14 mouse cellular contexts compared by ENCODE assay signal in genomic region chr11:70189319-70190134, GRCm38 (mm10). TPM values are rescaled to one million over a fixed set of nuclear protein-coding genes. Genes with fewer than 3 reads are reported as not detected.
DNase-seq lines count a peak whose midpoint lies in the region; ATAC-seq and TF ChIP-seq lines count a peak whose summit lies in the region.
"Had no signal": no experiment of that assay in that cellular context is flagged by ENCODE, and none has a peak within 500 bp of the region (broad histone marks: within the 10 kb centered on the region; RNA-seq: fewer than 3 reads in every experiment).

No protein-coding gene starts in this region.

- H3K9ac ChIP-seq in midbrain, embryonic 11.5 days (ENCODE audit: low read length), result no peak overlapping the region
- H3K9ac ChIP-seq in midbrain, embryonic 13.5 days (replicated peaks), result no peak overlapping the region

- no peak overlapping the region for H3K27ac ChIP-seq in midbrain, embryonic 11.5 days (ENCODE audit: low read depth, low read length)
- no peak overlapping the region for H3K27ac ChIP-seq in midbrain, embryonic 13.5 days
- H3K27ac ChIP-seq in cerebellum, adult 2 months (ENCODE audit: insufficient read depth, low read length), result no peak overlapping the region
- H3K27ac ChIP-seq: layer of hippocampus, adult 2 months had no signal

- TF ChIP-seq CTCF in cerebellum, adult 2 months (IDR thresholded peaks at IDR 0.05; ENCODE audit: borderline replicate concordance, insufficient read depth, low read depth, low read length), result no peak

- H3K36me3 ChIP-seq in midbrain, embryonic 11.5 days (ENCODE audit: control insufficient read depth, insufficient read depth, low read length), result no peaks in the 10 kb centered on the region
- H3K36me3 ChIP-seq in midbrain, embryonic 13.5 days, result no peaks in the 10 kb centered on the region
- H3K36me3 ChIP-seq in myocyte (ENCODE audit: control insufficient read depth, insufficient read depth), result no peaks in the 10 kb centered on the region

- no peaks in the 10 kb centered on the region for H3K4me1 ChIP-seq in midbrain, embryonic 11.5 days (ENCODE audit: control insufficient read depth, insufficient read depth, low read length)
- H3K4me1 ChIP-seq in midbrain, embryonic 13.5 days (replicated peaks), result no peaks in the 10 kb centered on the region
- no peaks in the 10 kb centered on the region for H3K4me1 ChIP-seq in cerebellum, adult 2 months (ENCODE audit: control insufficient read depth, insufficient read depth, low read length)

- ATAC-seq in midbrain, embryonic 11.5 days (ENCODE audit: low FRiP score), result no peak
- no peak for ATAC-seq in midbrain, embryonic 13.5 days

- no peak overlapping the region for H3K4me3 ChIP-seq in midbrain, embryonic 11.5 days (ENCODE audit: low read depth, low read length)
- no peak overlapping the region for H3K4me3 ChIP-seq in midbrain, embryonic 13.5 days (replicated peaks)
- no peak overlapping the region for H3K4me3 ChIP-seq in myocyte
- H3K4me3 ChIP-seq in cerebellum, adult 2 months (replicated peaks; ENCODE audit: insufficient read depth, low read depth, low read length), result no peak overlapping the region
- H3K4me3 ChIP-seq: layer of hippocampus, adult 2 months had no signal

- WGBS in midbrain, embryonic 11.5 days, result 93% methylated on average over 28 of the region's 28 CpGs
- WGBS in midbrain, embryonic 13.5 days, result 89% methylated on average over 28 of the region's 28 CpGs
- 77% methylated on average over 28 of the region's 28 CpGs for WGBS in cerebellum, adult 2 months

- H3K79me2 ChIP-seq in myocyte (ENCODE audit: control insufficient read depth, insufficient read depth), result no peaks in the 10 kb centered on the region

- TF ChIP-seq POLR2A in myocyte (IDR thresholded peaks at IDR 0.05; ENCODE audit: insufficient read length, low read depth), result peak; percentile 54
- no peak for TF ChIP-seq POLR2A in cerebellum, adult 2 months (IDR thresholded peaks at IDR 0.05; ENCODE audit: borderline replicate concordance, insufficient read depth, low read length)

- peak; percentile 33 for DNase-seq in midbrain, embryonic 11.5 days (ENCODE audit: low spot score, missing footprints)
- peak; percentile 93 for DNase-seq in NIH3T3 (ENCODE audit: low read depth)
- peak; percentile 78 for DNase-seq in adrenal gland, postnatal 10 days
- no peak for DNase-seq in natural killer cell, adult 2 months (ENCODE audit: low spot score in 2 of 2)
- DNase-seq in cerebellum, adult 2 months, result no peak
- DNase-seq: cerebellum, adult 8-10 months; heart, adult 18-20 months; heart, postnatal 10 days; lung, postnatal 14 days; right cerebral cortex, postnatal 14 days had no signal

- no peak overlapping the region for H3K4me2 ChIP-seq in midbrain, embryonic 11.5 days
- no peak overlapping the region for H3K4me2 ChIP-seq in midbrain, embryonic 13.5 days (replicated peaks)
- H3K4me2 ChIP-seq in myocyte (ENCODE audit: low read depth), result peak overlapping the region; percentile 95
- H3K4me2 ChIP-seq: liver, embryonic 11.5 days had no signal

- H3ac ChIP-seq in myocyte (ENCODE audit: control insufficient read depth, insufficient read length), result no peak overlapping the region

- H3K9me3 ChIP-seq in midbrain, embryonic 11.5 days (ENCODE audit: control insufficient read depth, low read length), result no peaks in the 10 kb centered on the region
- H3K9me3 ChIP-seq in midbrain, embryonic 13.5 days, result no peaks in the 10 kb centered on the region

- no peaks in the 10 kb centered on the region for H3K27me3 ChIP-seq in midbrain, embryonic 11.5 days (ENCODE audit: control insufficient read depth, insufficient read depth, low read length)
- no peaks in the 10 kb centered on the region for H3K27me3 ChIP-seq in midbrain, embryonic 13.5 days
- H3K27me3 ChIP-seq in myocyte (ENCODE audit: control insufficient read depth, insufficient read depth, insufficient read length), result no peaks in the 10 kb centered on the region
- no peaks in the 10 kb centered on the region for H3K27me3 ChIP-seq in cerebellum, adult 2 months (ENCODE audit: control insufficient read depth, insufficient read depth, low read length)

TF ChIP-seq in myocyte, 11 proteins besides CTCF, POLR2A, EP300 and RAD21:
- TF ChIP-seq CEBPB (IDR thresholded peaks at IDR 0.05; ENCODE audit: insufficient read depth, poor library complexity, severe bottlenecking) (0 out of 2 replicates have a peak, but pooled peaks have one; percentile 63), MYOD1 (IDR thresholded peaks at IDR 0.05; ENCODE audit: control insufficient read depth in 1 of 3, insufficient read length in 2 of 3, low read depth in 2 of 3) (no peak), USF1 (IDR thresholded peaks at IDR 0.05; ENCODE audit: low read depth) (peak; percentile 93), MAX (IDR thresholded peaks at IDR 0.05; ENCODE audit: low read depth) (no peak)

RNA-seq across cellular contexts. Expression of gene Slc16a11, which starts 23.0 kb away (rescaled TPM):
- 0.19 and 0.30 TPM in 2 replicates for polyA plus RNA-seq in midbrain, embryonic 11.5 days (2014; fragmentation: Nextera tagmentation; extraction: Ambion mirVana)
- polyA plus RNA-seq in midbrain, embryonic 13.5 days (2015; fragmentation: Nextera tagmentation; extraction: Ambion mirVana), result 1.9 and 2.4 TPM in 2 replicates
- total RNA-seq in adrenal gland, postnatal 10 days (2021), result 1 to 10 TPM; 1.3 to 2.5 TPM
- polyA plus RNA-seq in myocyte (2012; fragmentation: generic; extraction: Trizol), result 17.4 TPM
- 209 and 244 TPM in 2 replicates for polyA plus RNA-seq in cerebellum, adult 2 months (2012; rRNA removed)

RNA-seq across cellular contexts. Expression of gene Slc16a13, which starts 31.3 kb away (rescaled TPM):
- 14.9 and 15.8 TPM in 2 replicates for polyA plus RNA-seq in midbrain, embryonic 11.5 days (2014; fragmentation: Nextera tagmentation; extraction: Ambion mirVana)
- 17.7 and 18.7 TPM in 2 replicates for polyA plus RNA-seq in midbrain, embryonic 13.5 days (2015; fragmentation: Nextera tagmentation; extraction: Ambion mirVana)
- total RNA-seq in adrenal gland, postnatal 10 days (2021), result 1 to 10 TPM; 3.8 to 6.2 TPM
- 4.8 TPM for polyA plus RNA-seq in myocyte (2012; fragmentation: generic; extraction: Trizol)
- polyA plus RNA-seq in cerebellum, adult 2 months (2012; rRNA removed), result 8.8 and 11.3 TPM in 2 replicates

RNA-seq across cellular contexts. Expression of gene Clec10a, which starts 33.5 kb away (rescaled TPM):
- polyA plus RNA-seq in midbrain, embryonic 11.5 days (2014; fragmentation: Nextera tagmentation; extraction: Ambion mirVana), result 0.66 and 0.89 TPM in 2 replicates
- 0.59 TPM in 2 replicates for polyA plus RNA-seq in midbrain, embryonic 13.5 days (2015; fragmentation: Nextera tagmentation; extraction: Ambion mirVana)
- total RNA-seq in adrenal gland, postnatal 10 days (2021), result 1 to 10 TPM; 4.6 to 5.1 TPM
- 0.13 TPM for polyA plus RNA-seq in myocyte (2012; fragmentation: generic; extraction: Trizol)
- 1.2 and 1.4 TPM in 2 replicates for polyA plus RNA-seq in cerebellum, adult 2 months (2012; rRNA removed)

RNA-seq across cellular contexts. Expression of gene Bcl6b, which starts 40.1 kb away (rescaled TPM):
- 4.9 and 5.4 TPM in 2 replicates for polyA plus RNA-seq in midbrain, embryonic 11.5 days (2014; fragmentation: Nextera tagmentation; extraction: Ambion mirVana)
- 3.9 and 4.3 TPM in 2 replicates for polyA plus RNA-seq in midbrain, embryonic 13.5 days (2015; fragmentation: Nextera tagmentation; extraction: Ambion mirVana)
- 10 to 100 TPM; 27.1 to 31.1 TPM for total RNA-seq in adrenal gland, postnatal 10 days (2021)
- polyA plus RNA-seq in myocyte (2012; fragmentation: generic; extraction: Trizol), result 2.8 TPM
- polyA plus RNA-seq in cerebellum, adult 2 months (2012; rRNA removed), result 1.1 and 1.4 TPM in 2 replicates

RNA-seq across cellular contexts. Expression of gene 0610010K14Rik, which starts 48.2 kb away (rescaled TPM):
- polyA plus RNA-seq in midbrain, embryonic 11.5 days (2014; fragmentation: Nextera tagmentation; extraction: Ambion mirVana), result 226 and 232 TPM in 2 replicates
- polyA plus RNA-seq in midbrain, embryonic 13.5 days (2015; fragmentation: Nextera tagmentation; extraction: Ambion mirVana), result 193 and 201 TPM in 2 replicates
- total RNA-seq in adrenal gland, postnatal 10 days (2021), result 10 to 100 TPM; 58.6 to 62.3 TPM
- polyA plus RNA-seq in myocyte (2012; fragmentation: generic; extraction: Trizol), result 75.5 TPM
- 94.0 and 96.5 TPM in 2 replicates for polyA plus RNA-seq in cerebellum, adult 2 months (2012; rRNA removed)

Comparison
In these comparisons a context has a peak if more than half of its experiments do, and no peak if none do; other contexts are left out.
1. DNase-seq: peak in midbrain, embryonic 11.5 days (single experiment), NIH3T3 (single experiment) and adrenal gland, postnatal 10 days (single experiment); none in natural killer cell, adult 2 months (0 of 2) and cerebellum, adult 2 months (0 of 2).
2. RNA of gene Slc16a11, which starts 23.0 kb away (polyA plus RNA-seq): 209 to 244 TPM in cerebellum, adult 2 months; 17.4 TPM in myocyte (single experiment), 1.9 to 2.4 TPM in midbrain, embryonic 13.5 days and 0.19 to 0.30 TPM in midbrain, embryonic 11.5 days; every median in the first group is over 10 times any median in the second.